Mouse (Mus musculus) stomach, postnatal 0 days (tissue): ENCODE data around the gene Mapk1ip1l. TPM values are rescaled to one million over a fixed set of nuclear protein-coding genes. Genes with fewer than 3 reads are reported as not detected.

ENCODE experiments used
- ATAC-seq: fragments of 200-750 bp; cut with Nextera tagmentation; 2 replicates; pipeline ENCODE4 v1.8.0; 2017; ENCODE audit not compliant: low FRiP score, low TSS enrichment
- DNase-seq: peaks from one replicate; pipeline ENCODE4 v3.0.0-alpha.2; 2016; ENCODE audit warnings: low spot score
- H3K27ac ChIP-seq: fragments of 300-500 bp; sonication (generic); replicated peaks from 2 replicates; pipeline ENCODE4 v1.5.1; 2014; ENCODE audit warnings: mild to moderate bottlenecking, control low read depth
- H3K27me3 ChIP-seq: fragments of 300-500 bp; sonication (generic); 2 replicates; pipeline ENCODE4 v1.6.1; 2014; ENCODE audit warnings: low read length; ENCODE audit not compliant: control insufficient read depth, insufficient read depth
- H3K36me3 ChIP-seq: fragments of 300-500 bp; sonication (generic); 2 replicates; pipeline ENCODE4 v1.6.1; 2014; ENCODE audit warnings: low read length, mixed read lengths; ENCODE audit not compliant: control insufficient read depth, insufficient read depth
- H3K4me1 ChIP-seq: fragments of 300-500 bp; sonication (generic); replicated peaks from 2 replicates; pipeline ENCODE4 v1.6.1; 2014; ENCODE audit warnings: antibody characterized with exemption; ENCODE audit not compliant: control insufficient read depth, insufficient read depth
- H3K4me2 ChIP-seq: fragments of 300-500 bp; sonication (generic); replicated peaks from 2 replicates; pipeline ENCODE4 v1.6.1; 2014; ENCODE audit warnings: low read depth, mild to moderate bottlenecking, control low read depth, moderate library complexity
- H3K4me3 ChIP-seq: fragments of 300-500 bp; sonication (generic); 2 replicates; pipeline ENCODE4 v1.5.1; 2014; ENCODE audit warnings: low read depth, low read length, control low read depth
- H3K9ac ChIP-seq: fragments of 300-500 bp; sonication (generic); 2 replicates; pipeline ENCODE4 v1.6.1; 2014; ENCODE audit warnings: mild to moderate bottlenecking, low read length, control low read depth, mixed read lengths
- H3K9me3 ChIP-seq: fragments of 300-500 bp; sonication (generic); 2 replicates; pipeline ENCODE4 v1.6.1; 2016; ENCODE audit warnings: low read length; ENCODE audit not compliant: control insufficient read depth
- CTCF ChIP-seq: IDR thresholded peaks from 2 replicates; pipeline ENCODE4 v1.5.1; 2016; ENCODE audit warnings: antibody characterized with exemption, low read depth, mild to moderate bottlenecking, moderate library complexity
- EP300 ChIP-seq: optimal IDR thresholded peaks from 2 replicates; pipeline ENCODE3; 2016; ENCODE audit warnings: antibody characterized with exemption
- WGBS: fragments of 180-500 bp; shearing (Covaris S2); extraction: QIAGEN DNeasy Blood & Tissue Kit; methylation state at CpG from one replicate; pipeline ENCODE4 v1.1.7; 2014; 5-methylcytosine and 5-hydroxymethylcytosine counted together
- polyA plus RNA-seq: library from polyadenylated mRNA; unstranded; fragments of >200 nt; fragmentation: Nextera tagmentation; extraction: Ambion mirVana; gene quantifications from 2 replicates; pipeline ENCODE4 v1.2.1, GENCODE M21; 2015

Mapk1ip1l gene
- polyA plus RNA-seq, 1 experiment from 2014 or later: 21.3 TPM

GRCm38 (mm10) chr14:47296232-47296631, 1.8 kb upstream of the Mapk1ip1l start:
- H3K27me3 ChIP-seq: no peaks in the 10 kb centered on the region
- no peak for ATAC-seq
- DNase-seq: no peak
- H3K4me1 ChIP-seq: 0 out of 2 replicates have a peak, but pooled peaks cover 8% of the 10 kb centered on the region
- no peak overlapping the region for H3K4me3 ChIP-seq
- no peak overlapping the region for H3K4me2 ChIP-seq
- H3K9me3 ChIP-seq: no peaks in the 10 kb centered on the region
- no peak overlapping the region for H3K27ac ChIP-seq
- H3K9ac ChIP-seq: no peak overlapping the region
- H3K36me3 ChIP-seq: no peaks in the 10 kb centered on the region
- WGBS: 44% methylated on average over 2 of the region's 2 CpGs
- TF ChIP-seq CTCF: no peak
- no peak for TF ChIP-seq EP300

DNA sequence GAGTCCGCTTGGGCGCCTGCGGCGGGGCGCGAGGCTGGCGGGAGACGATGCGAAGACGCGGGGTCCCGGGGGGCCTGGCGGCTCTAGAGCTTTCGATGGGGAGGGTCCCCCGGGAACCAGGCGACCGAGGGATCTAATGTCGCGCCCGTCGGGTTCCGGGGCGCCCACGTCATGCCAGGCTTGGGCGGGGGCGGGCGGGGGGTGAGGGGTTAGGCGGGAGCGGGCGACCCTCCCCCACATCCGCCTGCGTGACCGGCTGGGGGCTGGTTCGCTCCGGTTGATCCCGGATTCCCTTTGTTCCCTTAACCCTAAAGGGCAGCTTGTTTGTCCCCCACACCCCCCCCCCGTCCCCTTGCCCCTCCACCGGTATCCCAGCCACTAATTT, 334 bp downstream of the Mapk1ip1l start:
- Histone ChIP-seq H3K27me3 (no peaks in the 10 kb centered on the region), H3K9ac (peak overlapping the region; percentile 96), H3K36me3 (no peaks in the 10 kb centered on the region), H3K9me3 (no peaks in the 10 kb centered on the region), H3K27ac (peak overlapping the region; percentile 96), H3K4me3 (peak overlapping the region; percentile 99), H3K4me2 (peak overlapping the region; percentile 56), H3K4me1 (0 out of 2 replicates have a peak, but pooled peaks cover 8% of the 10 kb centered on the region)
- TF ChIP-seq EP300: no peak
- TF ChIP-seq CTCF: no peak
- DNase-seq (no peak), ATAC-seq (peak; percentile 46)
- under 1% methylated on average over 22 of the region's 38 CpGs for WGBS

GRCm38 (mm10) chr14:47298819-47299261, 774 bp downstream of the Mapk1ip1l start:
- DNase-seq (peak; percentile 46), ATAC-seq (peak; percentile 13; the same call in 1 of the 2 replicates)

GRCm38 (mm10) chr14:47302885-47303680, 5.0 kb downstream of the Mapk1ip1l start:
- no peak for ATAC-seq
- DNase-seq: no peak
- Histone ChIP-seq H3K27me3 (no peaks in the 10 kb centered on the region), H3K4me3 (no peak overlapping the region), H3K4me2 (no peak overlapping the region), H3K27ac (no peak overlapping the region), H3K36me3 (no peaks in the 10 kb centered on the region), H3K9ac (no peak overlapping the region), H3K9me3 (no peaks in the 10 kb centered on the region), H3K4me1 (0 out of 2 replicates have a peak, but pooled peaks cover 4% of the 10 kb centered on the region)
- 66% methylated on average over 14 of the region's 14 CpGs for WGBS
- TF ChIP-seq CTCF: no peak
- TF ChIP-seq EP300: no peak

More at GRCm38 (mm10) chr14:47298819-47299261, 774 bp downstream of the Mapk1ip1l start:
- Histone ChIP-seq H3K9me3 (no peaks in the 10 kb centered on the region), H3K27me3 (no peaks in the 10 kb centered on the region), H3K4me2 (peak overlapping the region; percentile 56), H3K36me3 (no peaks in the 10 kb centered on the region), H3K4me1 (0 out of 2 replicates have a peak, but pooled peaks cover 8% of the 10 kb centered on the region), H3K9ac (peak overlapping the region; percentile 96), H3K27ac (peak overlapping the region; percentile 96), H3K4me3 (peak overlapping the region; percentile 99)
- TF ChIP-seq CTCF: no peak
- no peak for TF ChIP-seq EP300
- under 1% methylated on average over 15 of the region's 15 CpGs for WGBS

DNA sequence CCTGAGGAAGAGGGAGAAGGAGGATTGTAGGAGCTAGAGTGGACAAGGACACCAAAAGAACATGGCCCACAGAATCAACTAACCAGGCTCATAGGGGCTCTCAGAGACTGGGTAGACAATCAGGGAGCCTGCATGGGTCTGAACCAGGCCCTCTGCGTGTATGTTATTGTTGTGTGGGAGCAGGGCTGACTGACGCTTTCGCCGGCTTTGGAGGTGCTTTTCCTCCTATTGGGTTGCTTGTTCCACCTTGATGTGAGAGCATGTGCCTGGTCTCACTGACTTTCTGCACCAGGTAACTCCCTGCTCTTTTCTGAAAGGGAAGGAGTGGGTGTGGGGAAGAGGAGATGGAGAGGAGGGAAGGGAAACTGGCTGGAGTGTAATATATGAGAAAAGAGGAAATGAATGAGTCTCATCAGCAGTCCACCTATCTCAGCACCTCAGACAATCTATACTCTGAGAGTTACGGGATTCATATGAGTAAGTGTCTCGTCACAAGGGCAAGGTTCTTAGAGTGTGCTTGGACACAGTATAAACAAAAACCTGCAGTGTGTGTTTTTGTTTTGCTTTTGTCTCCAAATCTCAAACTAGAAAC, 6.8 kb downstream of the Mapk1ip1l start:
- TF ChIP-seq EP300: no peak
- no peak for TF ChIP-seq CTCF
- no peak for ATAC-seq

More for the DNA sequence above, 6.8 kb downstream of the Mapk1ip1l start:
- no peak for DNase-seq
- Histone ChIP-seq H3K27me3 (no peaks in the 10 kb centered on the region), H3K9ac (no peak overlapping the region), H3K4me2 (no peak overlapping the region), H3K9me3 (no peaks in the 10 kb centered on the region), H3K27ac (no peak overlapping the region), H3K36me3 (no peaks in the 10 kb centered on the region), H3K4me3 (no peak overlapping the region), H3K4me1 (0 out of 2 replicates have a peak, but pooled peaks cover under 1% of the 10 kb centered on the region)
- WGBS: 81% methylated on average over 6 of the region's 6 CpGs
